Mouse (Mus musculus) embryonic fibroblast, embryonic 13.5 days (primary cell): ENCODE data around the gene Fkbp15.

ENCODE experiments used
- CTCF ChIP-seq: IDR thresholded peaks from 2 replicates; pipeline ENCODE4 v1.5.1; 2011; ENCODE audit warnings: mild to moderate bottlenecking, control low read depth, low read length, moderate library complexity, borderline replicate concordance; ENCODE audit not compliant: insufficient read depth
- POLR2A ChIP-seq: IDR thresholded peaks from 2 replicates; pipeline ENCODE4 v1.6.1; 2011; ENCODE audit warnings: low read depth, mild to moderate bottlenecking, control low read depth, low read length, moderate library complexity

DNA sequence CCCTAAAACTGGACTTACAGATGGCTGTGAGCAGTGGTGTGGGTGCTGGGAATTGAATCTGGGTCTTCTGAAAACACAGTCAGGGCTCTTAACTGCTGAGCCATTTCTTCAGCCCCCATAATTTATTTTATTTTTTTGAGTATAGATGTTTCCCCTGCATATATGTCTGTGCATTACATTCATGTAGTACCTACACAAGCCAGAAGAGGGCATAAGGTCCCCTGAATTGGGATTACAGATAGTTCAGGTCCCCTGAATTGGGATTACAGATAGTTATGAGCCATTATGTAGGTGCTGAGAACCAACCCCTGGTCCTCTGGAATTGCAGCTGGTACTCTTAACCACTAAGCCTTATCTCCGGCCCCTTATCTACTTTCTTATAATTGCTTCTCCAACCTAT, 16.3 kb downstream of the Fkbp15 start:
- TF ChIP-seq CTCF (no peak), POLR2A (no peak)
